Mouse (Mus musculus): ENCODE results near the gene Tmem59.

- TF ChIP-seq CTCF (IDR thresholded peaks at IDR 0.05; ENCODE audit: low read depth, low read length) (no peak), POLR2AphosphoS5 (IDR thresholded peaks at IDR 0.05; ENCODE audit: insufficient replicate concordance, low read depth, low read length) (no peak)
Measured at GRCm38 (mm10) chr4:107129373-107129772, 48.8 kb upstream of the Tmem59 start.
